In the genomic region with DNA sequence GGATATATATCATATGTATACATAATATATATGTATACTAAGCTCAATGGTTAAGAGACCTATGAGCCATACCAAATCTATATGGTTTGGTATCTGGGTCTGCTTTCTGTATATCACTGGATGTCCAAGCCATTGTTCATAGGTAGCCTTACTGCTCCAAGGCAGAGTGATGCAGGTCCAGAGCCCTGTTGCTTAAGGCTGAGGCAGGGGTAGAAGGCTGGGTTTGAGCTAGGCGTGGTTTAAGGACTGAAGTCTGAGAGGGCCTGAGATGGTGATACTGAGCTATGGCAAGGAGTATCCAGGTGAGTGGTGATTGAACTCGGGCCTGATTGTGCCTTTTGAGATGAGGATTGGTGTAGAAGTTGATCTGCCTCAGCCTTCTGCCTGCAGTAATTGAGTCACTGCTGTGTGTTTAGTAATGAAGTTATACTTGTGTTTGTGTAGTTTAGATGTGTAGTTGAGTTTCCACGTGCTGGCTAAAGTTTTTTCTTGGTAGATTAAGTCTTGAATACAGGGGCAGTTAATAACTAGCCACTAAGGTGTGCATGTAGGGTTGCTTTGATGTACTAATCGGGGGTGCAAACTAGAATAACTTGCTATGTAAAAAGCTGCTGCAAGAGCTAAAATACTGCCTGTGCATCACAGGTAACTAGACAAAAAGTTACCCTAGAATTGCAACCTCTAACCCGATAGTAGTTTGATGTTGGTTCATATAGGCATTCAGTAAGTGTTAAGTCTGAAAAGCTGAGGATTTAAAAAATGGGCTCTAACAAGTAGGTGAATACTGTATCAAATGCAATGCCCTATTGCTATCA, we compare ENCODE assay signal across 10 mouse cellular contexts. TPM values are rescaled to one million over a fixed set of nuclear protein-coding genes. Genes with fewer than 3 reads are reported as not detected.
DNase-seq lines count a peak whose midpoint lies in the region; ATAC-seq lines count a peak whose summit lies in the region.
"Had no signal": no experiment of that assay in that cellular context is flagged by ENCODE, and none has a peak within 500 bp of the region (broad histone marks: within the 10 kb centered on the region; RNA-seq: fewer than 3 reads in every experiment).

No protein-coding gene starts in this region.

- 43% methylated on average over 5 of the region's 5 CpGs for WGBS in hindbrain, embryonic 10.5 days
- WGBS in hindbrain, embryonic 11.5 days, result 47% methylated on average over 5 of the region's 5 CpGs
- WGBS in hindbrain, embryonic 12.5 days, result 49% methylated on average over 5 of the region's 5 CpGs
- 39% methylated on average over 5 of the region's 5 CpGs for WGBS in midbrain, embryonic 14.5 days

- H3K4me2 ChIP-seq in hindbrain, embryonic 11.5 days (replicated peaks; ENCODE audit: low read depth, low read length), result no peak overlapping the region; the same call in 1 of the 2 replicates
- H3K4me2 ChIP-seq in hindbrain, embryonic 12.5 days (replicated peaks), result peak overlapping the region; percentile 81; the same call in 1 of the 2 replicates
- H3K4me2 ChIP-seq in midbrain, embryonic 14.5 days (ENCODE audit: low read length), result peak overlapping the region; percentile 84

- ATAC-seq in hindbrain, embryonic 11.5 days (ENCODE audit: low FRiP score), result no peak
- ATAC-seq in hindbrain, embryonic 12.5 days (ENCODE audit: low FRiP score), result no peak
- ATAC-seq in midbrain, embryonic 14.5 days (ENCODE audit: low FRiP score, low TSS enrichment), result no peak
- ATAC-seq: Patski had no signal

- no peak overlapping the region for H3K9ac ChIP-seq in hindbrain, embryonic 11.5 days (ENCODE audit: low read depth, low read length)
- no peak overlapping the region for H3K9ac ChIP-seq in hindbrain, embryonic 12.5 days
- H3K9ac ChIP-seq in midbrain, embryonic 14.5 days (replicated peaks; ENCODE audit: low read length), result peak overlapping the region; percentile 88

- H3K4me1 ChIP-seq in hindbrain, embryonic 10.5 days (replicated peaks), result peaks cover 62% of the 10 kb centered on the region
- peaks cover 9% of the 10 kb centered on the region; the same call in 1 of the 2 replicates for H3K4me1 ChIP-seq in hindbrain, embryonic 11.5 days (replicated peaks; ENCODE audit: control insufficient read depth, insufficient read depth, low read length)
- H3K4me1 ChIP-seq in hindbrain, embryonic 12.5 days, result peaks cover 26% of the 10 kb centered on the region
- peaks cover 19% of the 10 kb centered on the region for H3K4me1 ChIP-seq in midbrain, embryonic 14.5 days (ENCODE audit: control insufficient read depth, insufficient read depth, low read length)

- H3K4me3 ChIP-seq in hindbrain, embryonic 10.5 days, result peak overlapping the region; percentile 97
- no peak overlapping the region for H3K4me3 ChIP-seq in hindbrain, embryonic 11.5 days (ENCODE audit: low read depth, low read length)
- 0 out of 2 replicates have a peak overlapping the region, but pooled peaks have one; percentile 97 for H3K4me3 ChIP-seq in hindbrain, embryonic 12.5 days
- peak overlapping the region; percentile 96; the same call in 1 of the 2 replicates for H3K4me3 ChIP-seq in midbrain, embryonic 14.5 days (replicated peaks; ENCODE audit: low read depth, low read length)

- peaks cover 51% of the 10 kb centered on the region for H3K36me3 ChIP-seq in hindbrain, embryonic 10.5 days
- H3K36me3 ChIP-seq in hindbrain, embryonic 11.5 days (ENCODE audit: control insufficient read depth, insufficient read depth, low read length), result peaks cover 10% of the 10 kb centered on the region; the same call in 1 of the 2 replicates
- H3K36me3 ChIP-seq in hindbrain, embryonic 12.5 days, result peaks cover 27% of the 10 kb centered on the region
- peaks cover 35% of the 10 kb centered on the region for H3K36me3 ChIP-seq in midbrain, embryonic 14.5 days (ENCODE audit: control insufficient read depth, insufficient read depth, low read length)

- DNase-seq in hindbrain, embryonic 10.5 days (ENCODE audit: low spot score), result no peak
- DNase-seq in hindbrain, embryonic 11.5 days (ENCODE audit: low spot score), result no peak
- DNase-seq in NIH3T3 (ENCODE audit: low read depth), result peak; percentile 28
- DNase-seq in midbrain, embryonic 14.5 days, result no peak
- no peak for DNase-seq in cerebellum, postnatal 36 days
- no peak for DNase-seq in gastrocnemius, adult 8-10 months (ENCODE audit: low spot score in 2 of 2)
- DNase-seq in yolk sac, embryonic 10.5 days (ENCODE audit: low spot score), result no peak
- DNase-seq: lung, postnatal 10 days had no signal

- no peak overlapping the region for H3K27ac ChIP-seq in hindbrain, embryonic 10.5 days
- H3K27ac ChIP-seq in hindbrain, embryonic 11.5 days (ENCODE audit: low read depth, low read length), result no peak overlapping the region
- H3K27ac ChIP-seq in hindbrain, embryonic 12.5 days, result peak overlapping the region; percentile 79; the same call in 1 of the 2 replicates
- H3K27ac ChIP-seq in midbrain, embryonic 14.5 days (replicated peaks; ENCODE audit: low read depth, low read length), result no peak overlapping the region

- no peaks in the 10 kb centered on the region for H3K9me3 ChIP-seq in hindbrain, embryonic 10.5 days
- H3K9me3 ChIP-seq in hindbrain, embryonic 11.5 days (ENCODE audit: control insufficient read depth, low read length), result no peaks in the 10 kb centered on the region
- no peaks in the 10 kb centered on the region for H3K9me3 ChIP-seq in hindbrain, embryonic 12.5 days (replicated peaks)
- no peaks in the 10 kb centered on the region for H3K9me3 ChIP-seq in midbrain, embryonic 14.5 days (ENCODE audit: control insufficient read depth, low read length)

- H3K27me3 ChIP-seq in hindbrain, embryonic 10.5 days (ENCODE audit: insufficient read depth, poor library complexity, severe bottlenecking), result no peaks in the 10 kb centered on the region
- no peaks in the 10 kb centered on the region for H3K27me3 ChIP-seq in hindbrain, embryonic 11.5 days (ENCODE audit: control insufficient read depth, insufficient read depth, low read length)
- H3K27me3 ChIP-seq in hindbrain, embryonic 12.5 days, result no peaks in the 10 kb centered on the region
- H3K27me3 ChIP-seq in midbrain, embryonic 14.5 days (ENCODE audit: control insufficient read depth, insufficient read depth, low read length), result no peaks in the 10 kb centered on the region
- H3K27me3 ChIP-seq: Patski had no signal

RNA-seq across cellular contexts. Expression of a gene that starts 1.1 kb away (rescaled TPM):
- 56.9 and 57.5 TPM in 2 replicates for polyA plus RNA-seq in hindbrain, embryonic 10.5 days (2016; fragmentation: Nextera tagmentation; extraction: Ambion mirVana)
- 31.8 and 39.4 TPM in 2 replicates for polyA plus RNA-seq in hindbrain, embryonic 11.5 days (2014; fragmentation: Nextera tagmentation; extraction: Ambion mirVana)
- 57.6 and 62.5 TPM in 2 replicates for polyA plus RNA-seq in hindbrain, embryonic 12.5 days (2016; fragmentation: Nextera tagmentation; extraction: Ambion mirVana)
- 40.5 and 51.2 TPM in 2 replicates for polyA plus RNA-seq in midbrain, embryonic 14.5 days (2014; fragmentation: Nextera tagmentation; extraction: Ambion mirVana)
- total RNA-seq in gastrocnemius, adult 8-10 months (2022), result 10 to 100 TPM; 28.1 to 31.2 (median 30.6) TPM

RNA-seq across cellular contexts. Expression of a gene that starts 4.7 kb away (rescaled TPM):
- polyA plus RNA-seq in hindbrain, embryonic 10.5 days (2016; fragmentation: Nextera tagmentation; extraction: Ambion mirVana), result 1,124 and 1,374 TPM in 2 replicates
- 1,244 and 1,247 TPM in 2 replicates for polyA plus RNA-seq in hindbrain, embryonic 11.5 days (2014; fragmentation: Nextera tagmentation; extraction: Ambion mirVana)
- polyA plus RNA-seq in hindbrain, embryonic 12.5 days (2016; fragmentation: Nextera tagmentation; extraction: Ambion mirVana), result 819 and 900 TPM in 2 replicates
- polyA plus RNA-seq in midbrain, embryonic 14.5 days (2014; fragmentation: Nextera tagmentation; extraction: Ambion mirVana), result 1,038 and 1,071 TPM in 2 replicates
- 100 to 1,000 TPM; 566 to 724 (median 629) TPM for total RNA-seq in gastrocnemius, adult 8-10 months (2022)

RNA-seq across cellular contexts. Expression of a gene that starts 57.5 kb away (rescaled TPM):
- 32.6 and 42.6 TPM in 2 replicates for polyA plus RNA-seq in hindbrain, embryonic 10.5 days (2016; fragmentation: Nextera tagmentation; extraction: Ambion mirVana)
- polyA plus RNA-seq in hindbrain, embryonic 11.5 days (2014; fragmentation: Nextera tagmentation; extraction: Ambion mirVana), result 9.0 and 10.1 TPM in 2 replicates
- 34.0 and 39.2 TPM in 2 replicates for polyA plus RNA-seq in hindbrain, embryonic 12.5 days (2016; fragmentation: Nextera tagmentation; extraction: Ambion mirVana)
- polyA plus RNA-seq in midbrain, embryonic 14.5 days (2014; fragmentation: Nextera tagmentation; extraction: Ambion mirVana), result 10.9 and 11.3 TPM in 2 replicates
- 10 to 100 TPM; 76.0 to 89.9 (median 78.1) TPM for total RNA-seq in gastrocnemius, adult 8-10 months (2022)
